Mouse (Mus musculus): Measurements from ENCODE around the gene Raver1. TPM values are rescaled to one million over a fixed set of nuclear protein-coding genes. Genes with fewer than 3 reads are reported as not detected.
A peak's percentile ranks its signal among the peaks of the same experiment; 100 is the strongest.

The Raver1 gene
- total and polyA plus RNA-seq, 2 experiments from 2014 or later: 21.7 to 43.2 TPM

DNA sequence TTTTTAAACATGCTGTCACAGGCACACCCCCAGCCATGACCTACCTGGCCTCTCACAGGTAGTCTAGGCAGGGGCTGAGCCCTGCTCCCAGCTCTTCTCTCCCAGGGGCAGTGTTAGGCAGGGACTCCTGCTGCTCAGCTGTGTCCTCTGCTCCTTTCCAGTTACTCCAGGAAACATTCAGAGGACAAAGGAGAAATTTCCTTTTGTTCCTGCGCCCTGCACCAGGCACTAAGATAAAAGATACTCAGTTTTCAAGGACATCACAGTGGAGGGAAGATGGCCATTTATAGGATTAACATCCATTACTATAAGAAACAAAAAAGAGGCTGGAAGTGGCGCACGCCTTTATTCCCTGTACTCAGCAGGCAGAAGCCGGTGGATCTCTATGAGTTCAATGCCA lies 4.2 kb upstream of the Raver1 start:
- H3K4me3 ChIP-seq (ENCODE audit: low read length): no peak overlapping the region
- H3K4me1 ChIP-seq (ENCODE audit: insufficient read depth, low read length): no peaks in the 10 kb centered on the region
- ATAC-seq (no peak), DNase-seq (ENCODE audit: low spot score) (no peak)
- no peak overlapping the region for H3K4me2 ChIP-seq (ENCODE audit: low read depth, low read length)
- 72% methylated on average over 4 of the region's 4 CpGs for WGBS
- H3K9me3 ChIP-seq (ENCODE audit: low read length): no peaks in the 10 kb centered on the region
- no peaks in the 10 kb centered on the region for H3K36me3 ChIP-seq (ENCODE audit: insufficient read depth, low read length)
- no peaks in the 10 kb centered on the region for H3K27me3 ChIP-seq (ENCODE audit: insufficient read depth, low read length)
- no peak for TF ChIP-seq CTCF (IDR thresholded peaks at IDR 0.05; ENCODE audit: low read depth)
- H3K9ac ChIP-seq (replicated peaks; ENCODE audit: low read length): no peak overlapping the region
- no peak overlapping the region for H3K27ac ChIP-seq

- TF ChIP-seq CTCF (IDR thresholded peaks at IDR 0.05; ENCODE audit: low read depth): no peak
- no peaks in the 10 kb centered on the region for H3K9me3 ChIP-seq (ENCODE audit: low read length)
- peaks cover 8% of the 10 kb centered on the region for H3K4me1 ChIP-seq (ENCODE audit: insufficient read depth, low read length)
- H3K9ac ChIP-seq (replicated peaks; ENCODE audit: low read length): no peak overlapping the region
- no peak overlapping the region for H3K4me2 ChIP-seq (ENCODE audit: low read depth, low read length)
- no peak overlapping the region for H3K4me3 ChIP-seq (ENCODE audit: low read length)
- ATAC-seq: no peak
- H3K27ac ChIP-seq: no peak overlapping the region
- DNase-seq (ENCODE audit: low spot score): no peak
- H3K36me3 ChIP-seq (ENCODE audit: insufficient read depth, low read length): peaks cover 12% of the 10 kb centered on the region; the same call in 1 of the 2 replicates
- 94% methylated on average over 9 of the region's 9 CpGs for WGBS
- no peaks in the 10 kb centered on the region for H3K27me3 ChIP-seq (ENCODE audit: insufficient read depth, low read length)
Observed at GRCm38 (mm10) chr9:21093423-21093822, 1.6 kb upstream of the Raver1 start.

DNA sequence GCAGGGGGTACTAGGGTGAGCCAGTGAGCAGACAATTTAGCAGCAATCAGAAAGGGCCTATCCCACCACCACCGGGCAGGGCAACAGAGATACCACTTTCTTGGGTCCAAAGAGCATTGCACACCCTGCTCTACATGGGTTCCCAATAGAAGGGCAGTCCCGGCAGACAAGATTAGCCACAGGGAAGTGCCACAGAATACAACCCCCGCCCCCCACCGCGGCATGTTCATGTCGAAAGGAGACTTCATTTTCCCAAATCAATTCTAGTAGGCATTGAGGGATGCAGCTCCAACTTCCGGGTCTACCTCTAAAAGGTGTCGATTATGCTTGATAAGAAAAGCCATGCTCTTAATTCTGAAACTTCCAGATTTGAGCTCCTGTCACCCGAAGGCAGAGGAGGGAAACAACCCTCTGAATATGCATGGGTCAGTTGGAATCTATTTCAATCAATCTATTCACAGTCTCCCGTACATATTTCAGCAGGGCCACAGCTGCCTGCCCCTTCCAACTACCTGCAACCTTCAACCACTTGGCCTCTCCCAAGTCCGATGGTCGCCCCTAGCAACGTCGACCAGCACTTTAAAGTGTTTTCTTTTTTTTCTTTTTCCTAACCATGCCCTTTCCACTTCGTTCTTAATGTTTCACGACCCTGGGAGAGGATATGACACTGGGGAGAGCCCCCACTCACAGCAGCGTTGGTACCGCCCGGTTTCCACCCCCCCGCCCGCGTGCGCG lies 669 bp downstream of the Raver1 start:
- DNase-seq (ENCODE audit: low spot score): no peak
- peak; percentile 5; the same call in 1 of the 2 replicates for ATAC-seq
- peak overlapping the region; percentile 64 for H3K4me3 ChIP-seq (ENCODE audit: low read length)
- no peaks in the 10 kb centered on the region for H3K27me3 ChIP-seq (ENCODE audit: insufficient read depth, low read length)
- TF ChIP-seq CTCF (IDR thresholded peaks at IDR 0.05; ENCODE audit: low read depth): no peak
- peaks cover 28% of the 10 kb centered on the region for H3K36me3 ChIP-seq (ENCODE audit: insufficient read depth, low read length)
- H3K9me3 ChIP-seq (ENCODE audit: low read length): no peaks in the 10 kb centered on the region
- H3K27ac ChIP-seq: peak overlapping the region; percentile 88
- H3K9ac ChIP-seq (replicated peaks; ENCODE audit: low read length): peak overlapping the region; percentile 70
- peaks cover 8% of the 10 kb centered on the region for H3K4me1 ChIP-seq (ENCODE audit: insufficient read depth, low read length)
- WGBS: 2% methylated on average over 24 of the region's 24 CpGs
- peak overlapping the region; percentile 70 for H3K4me2 ChIP-seq (ENCODE audit: low read depth, low read length)

- H3K4me1 ChIP-seq (ENCODE audit: insufficient read depth, low read length): peaks cover 8% of the 10 kb centered on the region
- peak overlapping the region; percentile 64 for H3K4me3 ChIP-seq (ENCODE audit: low read length)
- H3K36me3 ChIP-seq (ENCODE audit: insufficient read depth, low read length): peaks cover 31% of the 10 kb centered on the region
- H3K9me3 ChIP-seq (ENCODE audit: low read length): no peaks in the 10 kb centered on the region
- ATAC-seq (no peak), DNase-seq (ENCODE audit: low spot score) (no peak)
- TF ChIP-seq CTCF (IDR thresholded peaks at IDR 0.05; ENCODE audit: low read depth): no peak
- peak overlapping the region; percentile 70 for H3K9ac ChIP-seq (replicated peaks; ENCODE audit: low read length)
- peak overlapping the region; percentile 70 for H3K4me2 ChIP-seq (ENCODE audit: low read depth, low read length)
- no peaks in the 10 kb centered on the region for H3K27me3 ChIP-seq (ENCODE audit: insufficient read depth, low read length)
- 84% methylated on average over 1 of the region's 1 CpGs for WGBS
- no peak overlapping the region for H3K27ac ChIP-seq
Observed at GRCm38 (mm10) chr9:21090537-21090936, 1.3 kb downstream of the Raver1 start.

DNA sequence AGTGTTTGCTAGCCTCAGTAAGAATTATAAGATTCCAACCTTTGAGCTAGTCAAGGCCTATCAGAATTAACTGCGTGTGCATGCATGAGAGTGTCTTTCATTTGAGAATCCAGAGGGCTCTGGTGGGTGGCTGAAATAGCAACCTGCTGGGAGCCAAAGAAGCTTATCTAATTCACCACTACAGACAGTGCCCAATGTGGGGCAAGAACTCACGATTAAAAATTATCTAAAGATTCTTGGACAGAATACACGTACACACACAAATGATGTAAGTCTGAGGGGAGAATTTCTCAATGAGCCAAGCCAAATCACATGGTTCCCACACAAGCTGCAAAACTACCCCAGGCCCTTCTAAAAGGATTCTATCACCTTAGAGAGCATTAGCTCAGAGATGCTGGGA lies 8.5 kb downstream of the Raver1 start:
- H3K9me3 ChIP-seq (ENCODE audit: low read length): no peaks in the 10 kb centered on the region
- H3K9ac ChIP-seq (replicated peaks; ENCODE audit: low read length): no peak overlapping the region
- no peak overlapping the region for H3K4me3 ChIP-seq (ENCODE audit: low read length)
- ATAC-seq (no peak), DNase-seq (ENCODE audit: low spot score) (no peak)
- no peaks in the 10 kb centered on the region for H3K4me1 ChIP-seq (ENCODE audit: insufficient read depth, low read length)
- no peak for TF ChIP-seq CTCF (IDR thresholded peaks at IDR 0.05; ENCODE audit: low read depth)
- 80% methylated on average over 3 of the region's 3 CpGs for WGBS
- H3K36me3 ChIP-seq (ENCODE audit: insufficient read depth, low read length): peaks cover 66% of the 10 kb centered on the region
- H3K27me3 ChIP-seq (ENCODE audit: insufficient read depth, low read length): no peaks in the 10 kb centered on the region
- H3K27ac ChIP-seq: no peak overlapping the region
- no peak overlapping the region for H3K4me2 ChIP-seq (ENCODE audit: low read depth, low read length)

DNA sequence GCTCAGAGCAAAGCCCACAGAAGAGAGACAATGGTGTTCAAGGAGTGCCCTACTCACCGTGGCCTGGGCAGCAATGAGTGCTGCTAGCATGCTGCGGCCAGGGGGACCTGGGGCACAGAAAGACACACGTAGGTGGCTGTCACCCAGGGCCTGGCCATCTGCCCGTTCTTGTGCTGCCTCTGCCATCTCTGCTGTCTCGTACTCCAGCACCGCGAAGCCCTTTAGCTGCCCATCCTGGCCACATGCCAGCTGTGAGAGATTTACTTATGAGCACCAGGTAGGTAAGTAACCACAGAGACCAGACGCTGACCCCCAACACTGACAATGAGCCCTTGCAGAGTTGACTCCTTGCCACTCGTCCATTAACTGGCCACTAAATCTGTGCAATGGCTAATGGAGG lies 10.7 kb downstream of the Raver1 start:
- Histone ChIP-seq H3K9ac (replicated peaks; ENCODE audit: low read length) (no peak overlapping the region), H3K36me3 (ENCODE audit: insufficient read depth, low read length) (peaks cover 63% of the 10 kb centered on the region), H3K27me3 (ENCODE audit: insufficient read depth, low read length) (no peaks in the 10 kb centered on the region), H3K27ac (no peak overlapping the region), H3K9me3 (ENCODE audit: low read length) (no peaks in the 10 kb centered on the region), H3K4me2 (ENCODE audit: low read depth, low read length) (no peak overlapping the region), H3K4me1 (ENCODE audit: insufficient read depth, low read length) (no peaks in the 10 kb centered on the region), H3K4me3 (ENCODE audit: low read length) (no peak overlapping the region)
- DNase-seq (ENCODE audit: low spot score) (no peak), ATAC-seq (no peak)
- no peak for TF ChIP-seq CTCF (IDR thresholded peaks at IDR 0.05; ENCODE audit: low read depth)
- WGBS: 63% methylated on average over 9 of the region's 9 CpGs

- WGBS: 83% methylated on average over 3 of the region's 3 CpGs
- no peak overlapping the region for H3K4me2 ChIP-seq (ENCODE audit: low read depth, low read length)
- DNase-seq (ENCODE audit: low spot score): no peak
Observed at GRCm38 (mm10) chr9:21075625-21076024, 16.2 kb downstream of the Raver1 start.

More at GRCm38 (mm10) chr9:21075625-21076024, 16.2 kb downstream of the Raver1 start:
- Histone ChIP-seq H3K9me3 (ENCODE audit: low read length) (no peaks in the 10 kb centered on the region), H3K36me3 (ENCODE audit: insufficient read depth, low read length) (peaks cover 34% of the 10 kb centered on the region), H3K9ac (replicated peaks; ENCODE audit: low read length) (no peak overlapping the region), H3K4me1 (ENCODE audit: insufficient read depth, low read length) (peaks cover 15% of the 10 kb centered on the region; the same call in 1 of the 2 replicates), H3K27me3 (ENCODE audit: insufficient read depth, low read length) (no peaks in the 10 kb centered on the region), H3K4me3 (ENCODE audit: low read length) (no peak overlapping the region), H3K27ac (no peak overlapping the region)
- no peak for TF ChIP-seq CTCF (IDR thresholded peaks at IDR 0.05; ENCODE audit: low read depth)
- no peak for ATAC-seq

Data from hindbrain, postnatal 0 days (tissue).